Mouse (Mus musculus): ENCODE results near the gene Gm11487. TPM values are rescaled to one million over a fixed set of nuclear protein-coding genes. Genes with fewer than 3 reads are reported as not detected.

Gene Gm11487
- not detected in 2 replicates for polyA plus RNA-seq (2021; fragmentation: Nextera tagmentation)
- long read RNA-seq, experiment 1: 0 reads
- long read RNA-seq, experiment 2: 0 reads

DNA sequence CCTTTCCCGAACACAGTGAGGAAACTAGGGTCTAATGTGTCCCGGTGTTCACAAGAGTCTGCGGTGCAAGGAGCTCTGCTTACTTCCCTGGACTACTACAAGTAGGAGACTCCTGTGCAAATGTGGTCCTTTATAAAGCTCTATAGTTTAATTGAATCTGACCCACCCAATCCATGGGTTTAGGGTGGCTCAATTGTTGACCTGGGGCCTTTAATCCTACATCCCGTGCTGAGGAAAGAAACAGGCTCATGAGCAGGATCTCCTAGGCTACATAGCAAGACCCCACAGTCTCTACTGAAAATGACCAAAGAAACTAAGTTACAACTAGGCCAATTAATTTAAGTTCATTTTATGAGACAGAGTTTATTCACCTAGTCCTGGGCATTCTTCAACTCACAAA is at the start of gene Gm11487:
Gene Gm11487, minus strand, starts transcription at position 101 of the 400 bp plus-strand sequence.

Other genes with a start within 250 kb of the Gm11487 start
- gene Gm11238, start 202.8 kb upstream of the Gm11487 start, polyA plus RNA-seq (2021; fragmentation: Nextera tagmentation): not detected in 2 replicates
- gene Gm11237, start 217.9 kb upstream of the Gm11487 start, polyA plus RNA-seq (2021; fragmentation: Nextera tagmentation): not detected in 2 replicates
- gene Gm11236, start 233.0 kb upstream of the Gm11487 start, polyA plus RNA-seq (2021; fragmentation: Nextera tagmentation): not detected in 2 replicates

Measured in left cerebral cortex, adult 6 months (tissue).